Mouse (Mus musculus): ENCODE measurements around the gene Col27a1. TPM values are rescaled to one million over a fixed set of nuclear protein-coding genes. Genes with fewer than 3 reads are reported as not detected.
A peak's percentile ranks its signal among the peaks of the same experiment; 100 is the strongest.

Gene Col27a1
- polyA plus RNA-seq, 1 experiment from 2014 or later, result 1.8 TPM

DNA sequence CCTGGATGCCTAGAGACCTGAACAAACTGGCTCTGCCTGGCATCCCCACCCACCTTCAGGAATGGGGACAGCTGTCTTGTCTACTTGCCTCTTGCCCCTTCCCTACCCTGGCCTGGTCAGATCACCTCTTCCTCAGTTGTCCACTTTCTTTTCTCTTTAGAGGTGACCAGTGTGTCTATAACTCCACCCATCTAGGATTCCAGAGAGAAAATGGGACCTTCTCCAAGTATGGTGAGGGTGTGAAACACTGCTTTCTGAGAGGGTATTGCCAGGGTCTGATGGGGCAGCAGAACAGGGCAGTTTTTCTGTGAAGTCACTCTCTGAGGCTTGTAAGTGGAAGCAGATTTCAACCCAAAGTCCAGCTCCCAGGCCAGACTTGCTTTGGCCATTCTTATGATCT is 131.5 kb downstream of the Col27a1 start:
- Histone ChIP-seq H3K4me1 (replicated peaks) (no peaks in the 10 kb centered on the region), H3K4me2 (no peak overlapping the region), H3K4me3 (replicated peaks) (no peak overlapping the region), H3K36me3 (replicated peaks) (no peaks in the 10 kb centered on the region), H3K27ac (replicated peaks) (no peak overlapping the region), H3K9ac (no peak overlapping the region), H3K9me3 (replicated peaks) (no peaks in the 10 kb centered on the region), H3K27me3 (no peaks in the 10 kb centered on the region)
- no peak for ATAC-seq (ENCODE audit: insufficient read depth)

DNA sequence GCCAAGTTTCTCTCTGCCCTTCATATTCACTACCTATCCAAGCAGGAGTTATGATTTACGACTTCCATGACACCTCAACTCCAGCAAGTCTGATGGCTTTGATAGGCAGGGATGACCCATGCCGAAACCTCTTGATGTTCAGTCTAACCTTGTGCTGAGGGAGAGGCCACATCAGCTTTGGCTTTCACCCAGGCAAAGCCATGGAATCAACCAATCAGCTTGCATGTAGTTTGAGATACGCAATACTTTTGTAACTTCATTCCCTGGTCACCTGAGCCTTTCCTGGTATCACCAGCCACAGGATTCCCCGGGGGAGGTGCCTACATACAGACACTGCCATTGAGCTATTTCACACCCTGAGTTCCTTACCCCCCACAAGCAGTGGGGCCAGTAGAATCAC is 132.9 kb downstream of the Col27a1 start:
- 67% methylated on average over 4 of the region's 4 CpGs for WGBS (ENCODE audit: insufficient replicate concordance)
- Histone ChIP-seq H3K4me1 (replicated peaks) (no peaks in the 10 kb centered on the region), H3K9ac (no peak overlapping the region), H3K4me3 (replicated peaks) (no peak overlapping the region), H3K4me2 (no peak overlapping the region), H3K27ac (replicated peaks) (no peak overlapping the region), H3K9me3 (replicated peaks) (no peaks in the 10 kb centered on the region), H3K27me3 (no peaks in the 10 kb centered on the region), H3K36me3 (replicated peaks) (no peaks in the 10 kb centered on the region)
- ATAC-seq (ENCODE audit: insufficient read depth), result no peak

DNA sequence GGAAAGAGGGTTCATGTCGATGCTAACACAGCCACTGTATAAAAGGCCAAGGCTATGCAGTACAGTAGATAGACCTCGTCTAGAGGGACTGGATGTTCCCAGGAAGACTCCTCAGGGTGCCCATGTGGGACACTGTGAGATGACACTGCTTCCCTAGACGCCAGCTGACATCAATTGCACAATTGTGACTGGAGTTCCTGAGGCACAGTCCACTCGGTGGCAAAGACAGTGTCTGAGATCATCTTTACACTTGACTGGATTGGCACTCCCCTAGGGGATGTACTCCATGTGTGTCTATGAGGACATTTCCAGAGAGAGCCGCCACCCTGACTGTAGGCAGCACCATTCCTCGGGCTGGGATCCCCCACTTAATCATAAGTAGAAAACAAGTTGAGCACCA is 134.7 kb downstream of the Col27a1 start:
- Histone ChIP-seq H3K36me3 (replicated peaks) (no peaks in the 10 kb centered on the region), H3K4me3 (replicated peaks) (no peak overlapping the region), H3K4me2 (no peak overlapping the region), H3K9ac (no peak overlapping the region), H3K9me3 (replicated peaks) (no peaks in the 10 kb centered on the region), H3K4me1 (replicated peaks) (no peaks in the 10 kb centered on the region), H3K27me3 (no peaks in the 10 kb centered on the region), H3K27ac (replicated peaks) (no peak overlapping the region)
- WGBS (ENCODE audit: insufficient replicate concordance), result 44% methylated on average over 6 of the region's 6 CpGs
- ATAC-seq (ENCODE audit: insufficient read depth), result no peak

DNA sequence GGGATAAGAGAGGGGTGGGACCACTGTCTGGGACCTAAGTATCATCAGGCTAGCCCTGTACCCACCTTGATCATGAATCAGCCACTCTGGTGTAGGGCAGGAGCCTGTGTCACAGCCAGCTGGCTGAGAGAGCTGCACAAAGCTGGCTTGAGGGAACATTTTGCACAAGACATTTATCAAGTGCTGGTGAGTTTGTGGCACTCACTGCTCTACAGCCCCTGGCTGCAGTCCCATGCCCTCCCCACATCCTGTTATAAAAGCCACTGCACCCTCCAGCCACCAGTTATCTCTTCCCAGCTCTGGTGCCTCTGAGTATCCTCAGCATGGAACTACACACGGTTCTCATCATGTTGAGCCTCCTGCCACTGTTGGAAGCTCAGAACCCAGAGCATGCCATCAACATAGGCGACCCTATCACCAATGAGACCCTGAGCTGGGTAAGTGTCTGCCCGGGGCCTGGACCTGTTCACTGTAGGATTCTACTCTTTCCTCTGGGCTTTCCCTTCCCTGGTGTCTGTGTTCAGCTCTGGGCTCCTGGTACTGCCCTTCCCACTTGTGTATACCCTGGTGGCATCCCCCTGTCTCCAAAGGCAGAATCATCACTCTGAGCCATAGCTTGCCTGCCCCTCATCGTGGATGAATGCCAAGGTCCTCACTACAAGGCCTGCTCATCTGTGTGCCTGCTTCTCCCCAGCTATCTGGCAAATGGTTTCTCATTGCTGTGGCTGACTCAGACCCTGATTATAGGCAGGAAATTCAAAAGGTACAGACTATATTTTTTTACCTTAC is 142.3 kb downstream of the Col27a1 start, which contains the start of gene Orm3:
Gene Orm3 (plus strand): TSS at position 286 of the 789 bp plus-strand sequence.
- no peak within 1 kb of the TSS for H3K9ac ChIP-seq
- no peak within 1 kb of the TSS for H3K4me3 ChIP-seq (replicated peaks)
- H3K27ac ChIP-seq (replicated peaks), result no peak within 1 kb of the TSS
- 37% methylated on average over 4 of the region's 4 CpGs for WGBS (ENCODE audit: insufficient replicate concordance)
- no peak within 1 kb of the TSS for H3K4me2 ChIP-seq
- H3K27me3 ChIP-seq, result no peaks in the 10 kb centered on the region
- no peak for ATAC-seq (ENCODE audit: insufficient read depth)
- no peaks in the 10 kb centered on the region for H3K9me3 ChIP-seq (replicated peaks)
- no peaks in the 10 kb centered on the region for H3K4me1 ChIP-seq (replicated peaks)
- no peaks in the 10 kb centered on the region for H3K36me3 ChIP-seq (replicated peaks)

DNA sequence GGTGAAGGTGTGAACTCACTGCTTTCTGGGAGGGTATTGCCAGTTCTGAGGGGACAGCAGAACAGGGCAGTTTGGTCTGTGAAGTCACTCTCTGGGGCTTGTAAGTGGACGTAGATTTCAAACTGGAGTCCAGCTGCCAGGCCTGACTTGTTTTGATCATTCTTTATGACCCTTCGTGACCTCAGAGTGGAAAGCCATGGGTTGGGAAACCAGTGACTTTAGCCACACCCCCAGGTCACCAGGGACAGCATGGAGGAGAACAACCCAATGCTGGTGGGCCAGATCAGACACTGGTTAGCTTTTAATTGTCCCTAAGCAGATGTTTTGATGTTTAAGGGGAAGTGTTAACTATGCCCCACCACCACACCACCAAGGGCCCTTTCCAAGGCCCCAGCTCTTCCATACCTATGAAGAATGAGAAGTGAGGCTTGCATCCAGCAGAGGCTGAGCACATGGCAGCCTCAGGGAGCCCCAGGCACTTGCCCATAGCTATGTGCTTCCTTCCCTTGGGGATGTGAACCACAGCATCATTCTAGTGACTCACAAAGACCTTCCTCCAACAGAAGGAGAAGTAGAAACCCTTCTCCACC is 143.3 kb downstream of the Col27a1 start:
- WGBS (ENCODE audit: insufficient replicate concordance), result 42% methylated on average over 2 of the region's 2 CpGs
- H3K27ac ChIP-seq (replicated peaks), result no peak overlapping the region

DNA sequence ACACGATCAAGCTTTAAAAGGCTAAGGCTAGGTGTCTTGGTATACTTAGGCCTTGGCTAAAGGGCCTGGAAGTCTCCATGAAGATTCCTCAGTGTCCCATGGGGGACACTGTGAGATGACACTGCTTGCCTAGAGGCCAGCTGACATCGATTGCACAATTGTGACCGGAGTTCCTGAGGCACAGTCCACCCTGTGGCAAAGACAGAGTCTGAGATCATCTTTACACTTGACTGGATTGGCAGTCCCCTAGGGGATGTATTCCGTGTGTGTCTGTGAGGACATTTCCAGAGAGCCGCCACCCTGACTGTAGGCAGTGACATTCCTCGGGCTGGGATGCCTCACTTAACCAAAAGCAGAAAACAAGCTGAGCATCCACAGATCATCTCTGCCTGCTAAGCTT is 146.1 kb downstream of the Col27a1 start:
- 62% methylated on average over 6 of the region's 6 CpGs for WGBS (ENCODE audit: insufficient replicate concordance)
- H3K4me1 ChIP-seq (replicated peaks), result no peaks in the 10 kb centered on the region
- no peak overlapping the region for H3K4me2 ChIP-seq
- H3K27ac ChIP-seq (replicated peaks), result no peak overlapping the region
- 0 out of 2 replicates have a peak, but pooled peaks have one; percentile 43 for ATAC-seq (ENCODE audit: insufficient read depth)
- no peak overlapping the region for H3K9ac ChIP-seq
- H3K27me3 ChIP-seq, result no peaks in the 10 kb centered on the region
- H3K4me3 ChIP-seq (replicated peaks), result no peak overlapping the region
- no peaks in the 10 kb centered on the region for H3K36me3 ChIP-seq (replicated peaks)
- no peaks in the 10 kb centered on the region for H3K9me3 ChIP-seq (replicated peaks)

More for the DNA sequence above, 143.3 kb downstream of the Col27a1 start:
- no peaks in the 10 kb centered on the region for H3K4me1 ChIP-seq (replicated peaks)
- no peak overlapping the region for H3K4me3 ChIP-seq (replicated peaks)
- no peaks in the 10 kb centered on the region for H3K27me3 ChIP-seq
- no peaks in the 10 kb centered on the region for H3K9me3 ChIP-seq (replicated peaks)
- H3K9ac ChIP-seq, result no peak overlapping the region
- no peaks in the 10 kb centered on the region for H3K36me3 ChIP-seq (replicated peaks)
- ATAC-seq (ENCODE audit: insufficient read depth), result no peak
- H3K4me2 ChIP-seq, result no peak overlapping the region

DNA sequence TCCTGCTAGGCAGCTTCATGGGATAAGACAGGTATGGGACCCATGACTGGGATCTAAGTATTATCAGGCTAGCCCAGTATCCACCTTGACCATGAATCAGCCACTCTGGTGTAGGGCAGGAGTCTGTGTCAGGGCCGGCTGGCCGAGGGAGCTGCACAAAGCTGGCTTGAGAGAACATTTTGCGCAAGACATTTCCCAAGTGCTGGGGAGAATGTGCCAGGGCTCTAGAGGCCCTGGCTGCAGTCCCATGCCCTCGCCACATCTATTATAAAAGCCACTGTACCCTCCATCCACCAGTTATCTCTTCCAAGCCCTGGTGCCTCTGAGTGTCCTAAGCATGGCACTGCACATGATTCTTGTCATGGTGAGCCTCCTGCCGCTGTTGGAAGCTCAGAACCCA is 148.3 kb downstream of the Col27a1 start, which contains the start of gene Orm2:
Gene Orm2 (plus strand): TSS at position 300 of the 400 bp plus-strand sequence.
- Histone ChIP-seq H3K4me1 (replicated peaks) (no peaks in the 10 kb centered on the region), H3K9ac (no peak within 1 kb of the TSS), H3K27me3 (no peaks in the 10 kb centered on the region), H3K4me2 (no peak within 1 kb of the TSS), H3K36me3 (replicated peaks) (no peaks in the 10 kb centered on the region), H3K27ac (replicated peaks) (no peak within 1 kb of the TSS), H3K9me3 (replicated peaks) (no peaks in the 10 kb centered on the region), H3K4me3 (replicated peaks) (no peak within 1 kb of the TSS)
- WGBS (ENCODE audit: insufficient replicate concordance), result 64% methylated on average over 5 of the region's 5 CpGs
- no peak for ATAC-seq (ENCODE audit: insufficient read depth)

DNA sequence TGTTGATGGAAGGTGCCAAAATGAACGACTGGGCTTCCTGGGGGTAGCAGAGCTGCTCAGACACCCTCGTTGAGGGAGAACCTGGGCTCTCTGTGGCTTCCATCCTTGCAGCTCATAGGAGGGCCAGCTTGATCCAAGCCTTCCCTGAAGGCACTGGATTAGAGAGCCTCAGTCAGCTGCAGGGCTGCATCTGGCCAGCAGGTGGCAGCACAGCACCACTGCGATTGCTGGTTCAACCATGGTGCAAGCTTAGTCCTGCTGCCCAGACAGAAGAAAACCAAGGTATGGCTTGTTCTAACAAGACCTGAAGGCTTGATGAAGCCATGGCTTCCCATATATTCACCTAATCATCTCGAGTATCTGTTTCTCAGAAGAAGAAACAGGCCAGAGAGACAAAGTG is 154.8 kb downstream of the Col27a1 start:
- H3K9ac ChIP-seq, result no peak overlapping the region
- no peak overlapping the region for H3K4me2 ChIP-seq
- 0 out of 2 replicates have a peak, but pooled peaks have one; percentile 22 for ATAC-seq (ENCODE audit: insufficient read depth)
- H3K36me3 ChIP-seq (replicated peaks), result peaks cover 45% of the 10 kb centered on the region
- no peaks in the 10 kb centered on the region for H3K27me3 ChIP-seq
- no peak overlapping the region for H3K4me3 ChIP-seq (replicated peaks)
- WGBS (ENCODE audit: insufficient replicate concordance), result 12% methylated on average over 4 of the region's 4 CpGs
- peaks cover 23% of the 10 kb centered on the region for H3K4me1 ChIP-seq (replicated peaks)
- no peaks in the 10 kb centered on the region for H3K9me3 ChIP-seq (replicated peaks)
- H3K27ac ChIP-seq (replicated peaks), result no peak overlapping the region

DNA sequence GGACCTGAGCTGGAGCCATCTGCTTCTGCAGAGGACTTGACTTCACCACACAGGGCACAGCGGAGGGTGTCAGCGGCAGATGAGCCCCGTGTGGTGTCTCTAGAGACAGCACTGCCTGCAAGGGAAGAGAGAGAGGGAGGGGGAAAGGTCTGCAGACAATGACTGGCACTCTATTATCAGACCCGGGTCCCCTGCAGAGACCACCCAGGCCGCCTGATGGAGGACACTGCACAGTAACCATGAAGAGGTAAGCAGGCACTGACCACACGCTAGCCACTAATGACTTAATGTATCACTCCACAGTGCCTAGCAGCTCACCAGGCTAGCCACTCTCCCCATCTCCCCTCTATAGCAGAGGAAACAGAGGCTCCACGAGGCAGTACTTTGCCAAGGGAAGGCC is 157.1 kb downstream of the Col27a1 start:
- ATAC-seq (ENCODE audit: insufficient read depth), result no peak
- Histone ChIP-seq H3K4me1 (replicated peaks) (peaks cover 46% of the 10 kb centered on the region), H3K27me3 (no peaks in the 10 kb centered on the region), H3K4me3 (replicated peaks) (no peak overlapping the region), H3K9ac (no peak overlapping the region), H3K4me2 (no peak overlapping the region), H3K27ac (replicated peaks) (0 out of 2 replicates have a peak overlapping the region, but pooled peaks have one; percentile 24), H3K9me3 (replicated peaks) (no peaks in the 10 kb centered on the region), H3K36me3 (replicated peaks) (peaks cover 48% of the 10 kb centered on the region)
- WGBS (ENCODE audit: insufficient replicate concordance), result 69% methylated on average over 7 of the region's 7 CpGs

DNA sequence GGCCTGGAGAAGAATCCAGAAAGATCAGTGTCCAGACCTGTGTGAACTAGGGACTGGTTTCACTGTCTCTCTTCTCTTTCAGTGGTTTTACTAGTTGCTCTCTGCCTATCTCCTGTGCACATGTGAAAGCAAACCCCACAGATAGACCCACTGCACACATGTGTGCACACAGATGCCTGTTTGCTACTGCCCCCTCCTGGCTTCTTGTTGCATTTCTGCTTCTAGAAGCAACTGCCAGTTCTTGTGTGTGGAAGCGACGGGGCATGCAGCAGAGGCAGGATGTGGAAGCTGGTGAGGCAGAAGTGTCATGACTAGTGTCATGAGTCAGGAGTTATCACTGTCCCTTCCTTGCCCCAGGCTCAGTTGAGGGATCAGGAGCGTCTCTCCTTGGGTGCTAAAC is 158.1 kb downstream of the Col27a1 start:
- peak overlapping the region; percentile 96 for H3K27ac ChIP-seq (replicated peaks)
- no peak for ATAC-seq (ENCODE audit: insufficient read depth)
- H3K9me3 ChIP-seq (replicated peaks), result no peaks in the 10 kb centered on the region
- no peak overlapping the region for H3K4me3 ChIP-seq (replicated peaks)
- peaks cover 56% of the 10 kb centered on the region for H3K36me3 ChIP-seq (replicated peaks)
- no peak overlapping the region for H3K4me2 ChIP-seq
- peak overlapping the region; percentile 15; the same call in 1 of the 2 replicates for H3K9ac ChIP-seq
- WGBS (ENCODE audit: insufficient replicate concordance), result 31% methylated on average over 3 of the region's 3 CpGs
- H3K4me1 ChIP-seq (replicated peaks), result peaks cover 56% of the 10 kb centered on the region
- H3K27me3 ChIP-seq, result no peaks in the 10 kb centered on the region

DNA sequence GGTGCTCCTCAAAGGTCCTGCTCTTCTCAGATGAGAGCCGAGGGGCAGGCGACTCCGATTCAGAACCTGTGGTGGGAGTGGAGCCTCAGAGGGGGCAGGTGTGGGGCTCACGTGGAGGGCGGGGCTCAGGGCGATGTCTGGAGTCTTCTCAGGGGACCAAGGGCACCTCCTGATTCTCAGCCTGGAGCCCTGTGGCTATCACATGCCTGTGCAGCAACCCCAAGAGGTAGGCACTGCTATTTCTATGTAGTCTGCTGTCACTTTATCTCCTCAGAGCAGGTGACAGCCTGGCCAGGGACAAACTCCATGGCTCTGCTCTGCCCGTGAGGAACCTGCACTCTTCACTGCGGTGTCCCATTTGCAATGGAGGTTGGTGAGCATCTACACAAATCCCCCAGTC is 159.6 kb downstream of the Col27a1 start:
- peak overlapping the region; percentile 19 for H3K4me3 ChIP-seq (replicated peaks)
- H3K36me3 ChIP-seq (replicated peaks), result peaks cover 63% of the 10 kb centered on the region
- no peaks in the 10 kb centered on the region for H3K9me3 ChIP-seq (replicated peaks)
- H3K27me3 ChIP-seq, result no peaks in the 10 kb centered on the region
- H3K4me1 ChIP-seq (replicated peaks), result peaks cover 64% of the 10 kb centered on the region
- H3K27ac ChIP-seq (replicated peaks), result peak overlapping the region; percentile 96
- peak overlapping the region; percentile 20; the same call in 1 of the 2 replicates for H3K9ac ChIP-seq
- peak; percentile 69 for ATAC-seq (ENCODE audit: insufficient read depth)
- peak overlapping the region; percentile 63 for H3K4me2 ChIP-seq
- WGBS (ENCODE audit: insufficient replicate concordance), result 45% methylated on average over 8 of the region's 8 CpGs

All from liver, embryonic 15.5 days (tissue).